Mouse (Mus musculus): ENCODE measurements around the gene Ppm1g. TPM values are rescaled to one million over a fixed set of nuclear protein-coding genes. Genes with fewer than 3 reads are reported as not detected.
A peak's percentile ranks its signal among the peaks of the same experiment; 100 is the strongest.

Gene Ppm1g
- polyA plus RNA-seq, 1 experiment = 159 TPM

DNA sequence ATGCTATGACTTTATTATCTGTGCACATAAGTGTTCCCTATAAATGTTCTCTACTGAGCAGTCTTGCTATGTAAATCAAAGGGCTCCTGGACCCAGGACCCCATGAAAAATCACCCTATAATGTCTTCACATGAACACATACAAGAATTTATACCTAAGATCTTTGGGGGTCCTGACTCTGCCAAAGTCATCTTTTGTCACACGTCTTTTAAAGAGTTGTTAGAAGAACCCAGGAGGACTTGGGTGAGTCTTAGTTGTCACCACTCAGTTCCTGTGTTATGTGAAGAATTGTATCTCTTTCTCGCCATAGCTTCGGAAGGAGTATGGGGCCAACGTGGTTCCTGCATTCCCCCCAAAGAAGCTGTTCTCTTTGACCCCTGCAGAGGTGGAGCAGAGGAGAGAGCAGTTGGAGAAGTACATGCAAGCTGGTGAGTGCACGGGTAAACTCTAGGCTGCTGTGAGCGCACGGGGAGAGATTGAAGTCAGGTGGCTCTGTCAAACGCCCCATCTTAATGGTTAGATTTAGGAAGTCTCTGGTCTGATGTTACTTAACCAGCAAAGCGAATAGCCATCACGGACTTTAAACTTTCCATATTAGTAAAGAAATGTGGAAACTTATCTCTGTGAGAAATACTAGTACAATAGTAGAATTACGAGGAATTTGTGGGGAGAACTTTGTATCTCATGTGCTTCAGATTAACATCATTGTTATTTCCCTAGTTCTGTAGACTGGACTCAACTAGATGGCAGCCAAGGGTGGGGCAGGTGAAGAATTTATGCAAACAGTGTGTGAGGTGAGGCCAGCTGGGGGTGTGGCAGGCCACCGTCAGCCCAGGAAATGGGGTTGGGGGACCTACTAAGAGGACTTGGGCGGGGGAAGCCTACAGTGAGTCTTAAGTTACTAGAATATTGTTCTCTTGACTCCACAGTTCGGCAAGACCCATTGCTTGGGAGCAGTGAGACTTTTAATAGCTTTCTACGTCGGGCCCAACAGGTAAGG is 25.7 kb downstream of the Ppm1g start:
- no peak for TF ChIP-seq MYOG (IDR thresholded peaks at IDR 0.05; ENCODE audit: control insufficient read depth, extremely low read depth, insufficient read length)
- no peak for TF ChIP-seq MAX (IDR thresholded peaks at IDR 0.05)
- no peak for TF ChIP-seq FOSL1 (IDR thresholded peaks at IDR 0.05; ENCODE audit: insufficient read depth, low read length, poor library complexity, severe bottlenecking)
- no peak for TF ChIP-seq CTCF (IDR thresholded peaks at IDR 0.05; ENCODE audit: control insufficient read depth, insufficient read depth, insufficient read length)
- TF ChIP-seq CEBPB (IDR thresholded peaks at IDR 0.05; ENCODE audit: low read depth) = no peak
- no peak for TF ChIP-seq MYOD1 (IDR thresholded peaks at IDR 0.05; ENCODE audit: control insufficient read depth, insufficient read length, low read depth)
- no peak for TF ChIP-seq USF1 (IDR thresholded peaks at IDR 0.05; ENCODE audit: low read depth)

DNA sequence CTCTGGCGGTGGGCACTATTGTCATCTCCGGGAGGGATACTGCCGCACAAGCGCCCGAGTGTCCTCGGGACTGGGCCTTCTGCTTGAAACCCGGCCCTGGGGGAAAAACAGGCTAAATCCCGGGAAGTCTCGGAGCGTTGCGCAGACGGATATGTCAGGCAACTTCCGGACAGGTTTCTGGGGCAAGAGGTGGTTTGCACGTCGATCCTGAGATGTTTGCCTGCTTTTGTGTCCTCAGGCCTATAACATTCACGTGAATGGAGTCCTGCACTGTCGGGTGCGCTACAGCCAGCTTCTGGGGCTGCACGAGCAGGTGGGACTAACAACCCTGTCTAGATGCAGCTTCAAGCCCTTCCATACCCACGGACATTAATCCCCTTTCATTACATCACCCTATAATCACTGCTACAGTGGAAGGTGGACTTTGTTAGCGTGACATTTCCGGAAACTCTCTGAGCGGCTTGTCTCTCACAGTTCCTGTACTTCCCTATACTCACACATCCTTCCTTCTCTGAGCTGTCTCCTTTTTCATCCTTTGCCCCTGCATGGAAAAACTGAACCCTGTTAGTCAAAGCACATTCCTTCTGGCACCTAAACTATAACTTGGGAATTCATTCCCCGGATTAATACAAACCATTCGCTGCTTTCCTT is 26.7 kb downstream of the Ppm1g start:
- peak overlapping the region; percentile 90 for H3K4me3 ChIP-seq (ENCODE audit: insufficient read depth, poor library complexity, severe bottlenecking)
- TF ChIP-seq MYOG (IDR thresholded peaks at IDR 0.05; ENCODE audit: control insufficient read depth, extremely low read depth, insufficient read length) (no peak), CTCF (IDR thresholded peaks at IDR 0.05; ENCODE audit: control insufficient read depth, insufficient read depth, insufficient read length) (no peak), MYOD1 (IDR thresholded peaks at IDR 0.05; ENCODE audit: control insufficient read depth, insufficient read length, low read depth) (no peak), CEBPB (IDR thresholded peaks at IDR 0.05; ENCODE audit: low read depth) (no peak), FOSL1 (IDR thresholded peaks at IDR 0.05; ENCODE audit: insufficient read depth, low read length, poor library complexity, severe bottlenecking) (no peak), USF1 (IDR thresholded peaks at IDR 0.05; ENCODE audit: low read depth) (no peak), MAX (IDR thresholded peaks at IDR 0.05) (no peak)
- peak overlapping the region; percentile 75 for H3ac ChIP-seq (ENCODE audit: control insufficient read depth, insufficient read length, low read depth)
- no peaks in the 10 kb centered on the region for H3K27me3 ChIP-seq (ENCODE audit: control insufficient read depth, insufficient read depth, insufficient read length)
- H3K79me2 ChIP-seq (ENCODE audit: control insufficient read depth, insufficient read depth) = peaks cover 40% of the 10 kb centered on the region
- H3K79me3 ChIP-seq (ENCODE audit: low read depth) = peaks cover 19% of the 10 kb centered on the region
- peaks cover 71% of the 10 kb centered on the region for H3K36me3 ChIP-seq (ENCODE audit: control insufficient read depth, insufficient read depth)

More for the DNA sequence above, 25.7 kb downstream of the Ppm1g start:
- Histone ChIP-seq H3K79me2 (ENCODE audit: control insufficient read depth, insufficient read depth) (peaks cover 40% of the 10 kb centered on the region), H3ac (ENCODE audit: control insufficient read depth, insufficient read length, low read depth) (no peak overlapping the region), H3K27me3 (ENCODE audit: control insufficient read depth, insufficient read depth, insufficient read length) (no peaks in the 10 kb centered on the region), H3K4me3 (ENCODE audit: insufficient read depth, poor library complexity, severe bottlenecking) (no peak overlapping the region), H3K36me3 (ENCODE audit: control insufficient read depth, insufficient read depth) (peaks cover 72% of the 10 kb centered on the region), H3K79me3 (ENCODE audit: low read depth) (peaks cover 20% of the 10 kb centered on the region)

DNA sequence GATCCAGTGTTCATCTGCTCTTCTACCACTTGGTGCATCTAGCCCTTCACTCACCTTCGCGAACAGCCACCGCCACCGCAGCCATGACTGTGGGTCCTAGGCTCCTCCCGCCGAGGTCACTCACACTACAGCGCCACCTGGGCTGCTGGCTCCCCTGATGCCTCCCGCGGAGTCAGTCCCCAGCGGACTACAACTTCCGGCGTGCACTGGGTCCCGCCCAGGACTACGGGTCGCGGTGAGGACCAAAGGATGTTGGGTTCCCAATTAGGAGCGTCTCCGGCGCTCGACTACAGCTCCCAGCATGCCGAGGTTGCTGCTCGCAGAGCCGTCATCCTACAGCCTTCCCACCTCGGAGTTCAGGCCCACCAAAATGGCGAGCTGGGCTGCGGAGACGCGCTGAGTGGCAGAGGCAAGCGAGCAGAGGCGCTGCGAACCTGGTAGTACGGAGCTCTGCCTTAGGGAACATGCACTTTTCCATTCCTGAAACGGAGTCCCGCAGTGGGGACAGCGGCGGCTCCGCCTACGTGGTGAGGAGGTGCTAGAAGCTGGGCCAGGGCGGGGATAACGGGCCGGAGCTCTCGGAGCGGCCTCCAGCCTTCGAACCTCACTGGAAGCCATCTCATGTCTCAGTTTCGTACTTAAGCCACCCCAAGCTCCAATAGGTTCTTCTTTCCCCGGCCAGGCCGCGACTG is 27.4 kb downstream of the Ppm1g start, which contains the start of the genes Snx17 and Eif2b4:
Snx17 (plus strand) TSS at position 289 of the 692 bp plus-strand sequence.
Eif2b4 (minus strand) TSS at position 492 of the 692 bp plus-strand sequence.
- Histone ChIP-seq H3K4me3 (ENCODE audit: insufficient read depth, poor library complexity, severe bottlenecking) (peak within 1 kb of the TSS; percentile 90), H3K36me3 (ENCODE audit: control insufficient read depth, insufficient read depth) (peaks cover 65% of the 10 kb centered on the region), H3K79me3 (ENCODE audit: low read depth) (peaks cover 19% of the 10 kb centered on the region), H3K79me2 (ENCODE audit: control insufficient read depth, insufficient read depth) (peaks cover 40% of the 10 kb centered on the region), H3ac (ENCODE audit: control insufficient read depth, insufficient read length, low read depth) (peak within 1 kb of the TSS; percentile 77), H3K27me3 (ENCODE audit: control insufficient read depth, insufficient read depth, insufficient read length) (no peaks in the 10 kb centered on the region)
- peak; percentile 16 for TF ChIP-seq MAX (IDR thresholded peaks at IDR 0.05)
- peak; percentile 91 for TF ChIP-seq CTCF (IDR thresholded peaks at IDR 0.05; ENCODE audit: control insufficient read depth, insufficient read depth, insufficient read length)
- TF ChIP-seq MYOG (IDR thresholded peaks at IDR 0.05; ENCODE audit: control insufficient read depth, extremely low read depth, insufficient read length) = no peak

DNA sequence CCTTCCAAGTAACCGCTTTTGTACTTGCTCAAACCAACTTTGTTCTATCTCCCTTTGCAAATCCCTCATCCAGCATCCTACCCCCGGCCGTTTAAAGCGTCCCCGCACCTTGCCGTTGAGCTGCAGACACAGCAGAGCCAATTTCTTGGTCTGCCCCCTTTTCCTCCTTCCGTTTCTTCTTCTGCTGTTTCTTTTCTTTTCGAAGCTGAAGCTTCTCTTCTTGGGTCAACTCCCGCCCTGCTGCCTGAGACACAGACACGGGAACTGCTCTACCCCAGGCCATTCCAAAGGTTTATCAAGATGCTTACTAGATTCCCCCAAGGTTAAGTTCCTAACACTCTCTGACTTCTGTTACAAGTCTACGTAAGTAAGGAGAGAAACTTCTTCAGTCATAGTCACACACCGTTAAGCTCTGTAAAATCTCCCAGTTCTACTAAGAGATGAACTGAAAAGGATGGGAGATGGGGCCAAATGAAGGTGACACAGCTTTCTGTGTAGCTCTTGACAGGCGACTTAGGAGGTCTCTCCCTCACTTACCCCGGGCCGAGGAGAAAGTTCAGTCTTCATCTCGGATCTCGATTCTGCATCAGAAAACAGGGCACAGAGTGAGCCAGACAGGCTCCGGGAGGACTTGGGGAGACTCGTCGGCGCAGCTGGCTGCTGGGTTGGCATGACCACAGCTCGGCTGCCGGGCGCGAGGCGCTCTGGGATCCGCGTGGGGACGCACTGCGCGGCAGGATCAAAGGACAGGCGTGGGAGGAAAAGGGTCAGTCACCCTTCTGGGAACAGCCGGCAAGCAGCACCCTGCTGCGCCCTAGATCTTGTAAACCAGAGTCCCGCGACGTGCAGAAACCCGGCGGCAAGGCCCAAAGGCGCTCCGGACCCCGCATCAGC is 28.2 kb downstream of the Ppm1g start:
- Histone ChIP-seq H3K4me3 (ENCODE audit: insufficient read depth, poor library complexity, severe bottlenecking) (peak overlapping the region; percentile 90), H3K27me3 (ENCODE audit: control insufficient read depth, insufficient read depth, insufficient read length) (no peaks in the 10 kb centered on the region), H3ac (ENCODE audit: control insufficient read depth, insufficient read length, low read depth) (peak overlapping the region; percentile 77), H3K36me3 (ENCODE audit: control insufficient read depth, insufficient read depth) (peaks cover 64% of the 10 kb centered on the region), H3K79me3 (ENCODE audit: low read depth) (peaks cover 19% of the 10 kb centered on the region), H3K79me2 (ENCODE audit: control insufficient read depth, insufficient read depth) (peaks cover 40% of the 10 kb centered on the region)
- TF ChIP-seq USF1 (IDR thresholded peaks at IDR 0.05; ENCODE audit: low read depth) (no peak), MYOD1 (IDR thresholded peaks at IDR 0.05; ENCODE audit: control insufficient read depth, insufficient read length, low read depth) (peak; percentile 9), CTCF (IDR thresholded peaks at IDR 0.05; ENCODE audit: control insufficient read depth, insufficient read depth, insufficient read length) (no peak), MAX (IDR thresholded peaks at IDR 0.05) (no peak), FOSL1 (IDR thresholded peaks at IDR 0.05; ENCODE audit: insufficient read depth, low read length, poor library complexity, severe bottlenecking) (no peak), MYOG (IDR thresholded peaks at IDR 0.05; ENCODE audit: control insufficient read depth, extremely low read depth, insufficient read length) (no peak)
